Mouse (Mus musculus) layer of hippocampus, adult 11-12 months (tissue): ENCODE measurements around the gene Mars.

ENCODE experiments used
- DNase-seq: peaks from one replicate; pipeline ENCODE4 v3.0.0; 2022; ENCODE audit warnings: low spot score

The Mars gene

GRCm38 (mm10) chr10:127311476-127312355 lies at the start of gene Mars:
Mars (minus strand) TSS chr10:127311786.
- peak; percentile 96 for DNase-seq

- DNase-seq: no peak
Observed at GRCm38 (mm10) chr10:127360714-127361113, 49.1 kb upstream of the Mars start.

GRCm38 (mm10) chr10:127355336-127355735 lies 43.8 kb upstream of the Mars start:
- no peak for DNase-seq

- peak; percentile 72 for DNase-seq
Observed at GRCm38 (mm10) chr10:127353909-127354895, 42.6 kb upstream of the Mars start, which contains the start of gene Inhbe. Inhbe (minus strand) TSS chr10:127354411.

- no peak for DNase-seq
Observed at GRCm38 (mm10) chr10:127352766-127353165, 41.2 kb upstream of the Mars start.

- DNase-seq: no peak
Observed at GRCm38 (mm10) chr10:127352187-127352586, 40.6 kb upstream of the Mars start.

- DNase-seq: no peak
Observed at GRCm38 (mm10) chr10:127351719-127352118, 40.1 kb upstream of the Mars start.

- DNase-seq: no peak
Observed at GRCm38 (mm10) chr10:127351285-127351595, 39.7 kb upstream of the Mars start.

- DNase-seq: peak; percentile 70
Observed at GRCm38 (mm10) chr10:127350594-127351284, 39.2 kb upstream of the Mars start.

- no peak for DNase-seq
Observed at GRCm38 (mm10) chr10:127349810-127350209, 38.2 kb upstream of the Mars start.

GRCm38 (mm10) chr10:127348957-127349356 lies 37.4 kb upstream of the Mars start:
- no peak for DNase-seq

- no peak for DNase-seq
Observed at GRCm38 (mm10) chr10:127346173-127346572, 34.6 kb upstream of the Mars start.

GRCm38 (mm10) chr10:127343029-127343428 lies 31.4 kb upstream of the Mars start:
- no peak for DNase-seq

- DNase-seq: peak; percentile 77
Observed at GRCm38 (mm10) chr10:127341891-127342639, 30.5 kb upstream of the Mars start, which contains the start of gene Gli1. Gli1 (minus strand) TSS chr10:127341974.

GRCm38 (mm10) chr10:127341360-127341690 lies 29.7 kb upstream of the Mars start:
- no peak for DNase-seq

GRCm38 (mm10) chr10:127340577-127341359 lies 29.2 kb upstream of the Mars start:
- no peak for DNase-seq

GRCm38 (mm10) chr10:127339683-127340576 lies 28.3 kb upstream of the Mars start:
- no peak for DNase-seq

- DNase-seq: peak; percentile 92
Observed at GRCm38 (mm10) chr10:127338930-127339682, 27.5 kb upstream of the Mars start.
